Mouse (Mus musculus) forebrain, embryonic 11.5 days (tissue): ENCODE data around the gene Adam19. TPM values are rescaled to one million over a fixed set of nuclear protein-coding genes. Genes with fewer than 3 reads are reported as not detected.

Source experiments
- ATAC-seq: fragments of 200-750 bp; cut with Nextera tagmentation; replicated peaks from 2 replicates; pipeline ENCODE4 v1.8.0; 2017; ENCODE audit warnings: moderate TSS enrichment; ENCODE audit not compliant: low FRiP score
- DNase-seq: peaks from one replicate; pipeline ENCODE4 v3.0.0-alpha.2; 2017; ENCODE audit warnings: low spot score
- H3K27ac ChIP-seq: fragments of 300-500 bp; sonication (generic); 2 replicates; pipeline ENCODE4 v1.5.1; 2014; ENCODE audit warnings: low read depth, low read length
- H3K27me3 ChIP-seq: fragments of 300-500 bp; sonication (generic); 2 replicates; pipeline ENCODE4 v1.6.1; 2014; ENCODE audit warnings: mild to moderate bottlenecking, low read length, mixed read lengths; ENCODE audit not compliant: control insufficient read depth, insufficient read depth
- H3K36me3 ChIP-seq: fragments of 300-500 bp; sonication (generic); 2 replicates; pipeline ENCODE4 v1.6.1; 2014; ENCODE audit warnings: mild to moderate bottlenecking, low read length, moderate library complexity, mixed read lengths; ENCODE audit not compliant: control insufficient read depth, insufficient read depth
- H3K4me1 ChIP-seq: fragments of 300-500 bp; sonication (generic); replicated peaks from 2 replicates; pipeline ENCODE4 v1.6.1; 2014; ENCODE audit warnings: low read length, mixed read lengths; ENCODE audit not compliant: control insufficient read depth, insufficient read depth
- H3K4me2 ChIP-seq: fragments of 300-500 bp; sonication (generic); 2 replicates; pipeline ENCODE4 v1.6.1; 2014; ENCODE audit warnings: low read depth, mild to moderate bottlenecking, low read length, moderate library complexity, mixed read lengths; ENCODE audit not compliant: severe bottlenecking
- H3K4me3 ChIP-seq: fragments of 300-500 bp; sonication (generic); 2 replicates; pipeline ENCODE4 v1.5.1; 2014; ENCODE audit warnings: low read depth, low read length
- H3K9ac ChIP-seq: fragments of 300-500 bp; sonication (generic); 2 replicates; pipeline ENCODE4 v1.6.1; 2014; ENCODE audit warnings: low read length
- H3K9me3 ChIP-seq: fragments of 300-500 bp; sonication (generic); 2 replicates; pipeline ENCODE4 v1.6.1; 2016; ENCODE audit warnings: low read length, mixed read lengths; ENCODE audit not compliant: control insufficient read depth
- WGBS: fragments of 180-500 bp; shearing (Covaris S2); extraction: QIAGEN DNeasy Blood & Tissue Kit; methylation state at CpG from one replicate; pipeline ENCODE4 v1.1.7; 2014; 5-methylcytosine and 5-hydroxymethylcytosine counted together
- polyA plus RNA-seq: library from polyadenylated mRNA; unstranded; fragments of >200 nt; fragmentation: Nextera tagmentation; extraction: Ambion mirVana; gene quantifications from 2 replicates; pipeline ENCODE4 v1.2.1, GENCODE M21; 2014

Gene Adam19
- polyA plus RNA-seq, 1 experiment from 2014 or later = 7.9 TPM

DNA sequence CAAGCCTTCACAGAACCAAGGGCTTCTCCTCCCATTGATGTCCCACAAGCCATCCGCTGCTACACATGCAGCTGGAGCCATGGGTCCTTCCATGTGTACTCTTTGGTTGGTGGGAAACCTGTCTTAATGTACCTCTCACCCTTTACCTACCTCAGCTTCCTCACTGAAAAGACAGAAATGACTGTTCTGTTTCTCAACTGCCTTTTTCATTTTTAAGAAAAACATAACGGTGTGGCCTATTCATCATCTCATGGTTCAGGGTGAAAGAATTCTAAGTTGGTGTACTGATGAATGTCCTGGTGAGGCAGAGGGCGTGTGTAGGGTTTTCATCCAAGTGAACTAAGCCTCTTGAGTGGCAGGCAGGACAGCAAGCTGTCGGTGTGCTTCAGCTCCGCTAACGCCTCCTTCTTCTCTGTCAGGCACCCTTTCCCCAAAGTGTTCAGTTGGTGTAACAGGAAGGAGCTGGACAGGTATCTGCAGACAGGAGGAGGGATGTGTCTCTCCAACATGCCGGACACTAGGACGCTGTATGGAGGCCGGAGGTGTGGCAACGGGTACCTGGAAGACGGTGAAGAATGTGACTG is 71.1 kb downstream of the Adam19 start:
- Histone ChIP-seq H3K4me3 (no peak overlapping the region), H3K9ac (no peak overlapping the region), H3K36me3 (no peaks in the 10 kb centered on the region), H3K9me3 (no peaks in the 10 kb centered on the region), H3K27me3 (no peaks in the 10 kb centered on the region), H3K4me1 (no peaks in the 10 kb centered on the region), H3K27ac (no peak overlapping the region), H3K4me2 (no peak overlapping the region)
- 92% methylated on average over 11 of the region's 11 CpGs for WGBS
- ATAC-seq (no peak), DNase-seq (no peak)

DNA sequence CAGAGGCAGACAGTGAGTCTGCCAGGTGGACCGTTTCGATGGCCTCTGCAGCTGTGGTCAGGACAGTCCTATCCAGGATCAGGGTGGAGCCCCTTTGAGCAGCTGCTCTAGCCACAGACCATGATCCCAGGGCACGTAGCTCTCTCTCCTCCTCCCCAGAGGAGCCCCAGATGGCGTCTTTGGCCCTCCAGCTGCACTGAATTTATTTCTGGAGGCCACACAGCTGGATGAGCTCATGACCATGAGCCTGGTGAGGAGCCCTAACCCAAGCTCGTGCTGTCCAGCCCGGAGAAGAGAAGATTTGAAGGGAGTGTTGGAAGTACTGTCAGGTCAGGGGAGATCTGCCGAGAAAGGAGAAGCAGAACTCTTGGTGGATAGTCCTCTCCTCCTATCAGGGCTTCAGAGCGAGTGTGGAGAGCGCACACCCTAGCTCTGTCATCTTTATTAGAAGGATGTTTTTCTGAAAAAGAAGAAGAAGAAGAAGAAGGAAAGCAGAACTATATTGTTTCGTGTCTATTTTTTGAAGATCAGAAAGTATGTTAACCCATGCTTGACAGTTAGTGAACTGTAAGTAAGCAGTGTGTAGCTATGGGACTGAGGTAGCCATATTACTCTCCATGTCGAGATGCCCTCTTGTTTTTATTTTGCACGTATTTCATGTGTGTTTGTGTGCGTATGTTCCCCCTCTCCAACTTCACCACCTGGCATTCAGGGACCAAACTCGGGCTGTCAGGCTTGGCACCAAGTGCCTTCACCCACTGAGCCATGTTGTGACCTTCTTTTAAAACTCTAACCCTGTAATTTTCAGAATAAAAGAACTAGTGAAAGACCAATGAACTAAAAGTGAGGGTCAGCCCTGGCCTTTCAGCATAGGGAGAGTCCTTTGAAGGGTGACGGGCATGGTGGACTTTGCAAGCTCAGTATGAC is 72.1 kb downstream of the Adam19 start:
- 83% methylated on average over 15 of the region's 15 CpGs for WGBS
- no peak for ATAC-seq
- no peak for DNase-seq

DNA sequence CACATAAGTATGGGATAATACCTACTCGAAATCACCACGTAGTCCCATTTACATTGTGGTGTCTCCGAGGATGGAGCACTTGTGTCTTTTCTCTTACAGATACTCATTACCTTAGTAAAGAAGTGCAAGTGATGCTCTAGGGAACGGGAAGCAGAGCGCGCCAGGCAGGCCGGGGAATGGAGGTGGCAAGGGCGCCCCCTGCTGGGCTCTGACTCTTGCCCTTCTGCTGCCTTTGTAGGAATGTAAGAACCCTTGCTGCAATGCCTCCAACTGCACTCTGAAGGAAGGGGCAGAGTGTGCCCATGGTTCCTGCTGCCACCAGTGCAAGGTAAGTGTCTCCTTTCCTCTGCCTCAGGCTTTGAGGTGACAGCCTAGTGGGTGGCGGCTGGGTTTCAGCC is 72.8 kb downstream of the Adam19 start:
- 67% methylated on average over 9 of the region's 9 CpGs for WGBS
- no peaks in the 10 kb centered on the region for H3K9me3 ChIP-seq
- DNase-seq = peak; percentile 63

More for the DNA sequence above, 72.1 kb downstream of the Adam19 start:
- Histone ChIP-seq H3K9ac (no peak overlapping the region), H3K27me3 (no peaks in the 10 kb centered on the region), H3K4me3 (no peak overlapping the region), H3K4me1 (no peaks in the 10 kb centered on the region), H3K36me3 (no peaks in the 10 kb centered on the region), H3K4me2 (no peak overlapping the region), H3K27ac (no peak overlapping the region), H3K9me3 (no peaks in the 10 kb centered on the region)

DNA sequence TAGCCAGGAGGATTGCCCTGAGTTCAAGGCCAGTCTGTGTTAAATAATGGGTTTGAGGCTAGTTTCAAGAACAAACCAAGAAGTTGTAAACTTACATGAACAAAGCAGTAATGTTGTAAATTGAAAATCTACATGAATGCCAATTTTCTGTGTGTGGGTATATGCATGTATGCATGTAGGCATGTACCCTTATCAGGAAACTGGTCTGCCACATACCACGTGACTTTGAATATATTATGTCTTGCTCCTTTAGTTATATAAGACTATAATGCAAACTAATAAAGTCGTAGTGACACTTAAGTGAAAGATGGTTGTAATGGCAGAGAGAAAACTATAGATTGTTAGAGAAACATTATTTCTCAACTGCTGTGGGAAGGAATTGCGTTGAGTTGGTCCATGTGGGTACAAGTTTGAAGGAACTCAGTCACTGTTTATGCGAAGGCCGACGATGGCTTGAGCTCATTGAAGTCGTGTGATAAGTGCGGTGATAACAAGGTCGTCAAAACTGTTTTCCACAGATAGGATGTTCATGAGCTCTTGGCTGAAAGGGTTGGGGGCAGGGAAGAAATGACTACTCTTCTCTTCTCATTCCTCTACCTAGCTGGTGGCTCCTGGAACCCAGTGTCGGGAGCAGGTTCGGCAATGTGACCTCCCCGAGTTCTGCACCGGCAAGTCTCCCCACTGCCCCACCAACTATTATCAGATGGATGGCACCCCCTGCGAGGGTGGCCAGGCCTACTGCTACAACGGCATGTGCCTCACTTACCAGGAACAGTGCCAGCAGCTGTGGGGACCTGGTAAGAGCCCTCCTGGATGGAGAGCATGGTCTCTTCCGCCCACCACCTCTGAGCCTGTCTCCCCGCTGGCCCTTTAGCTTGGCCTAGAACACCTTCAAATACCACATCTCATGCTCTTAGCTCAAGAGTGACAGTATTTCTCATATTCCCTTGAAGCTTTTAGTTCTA is 75.5 kb downstream of the Adam19 start:
- 92% methylated on average over 17 of the region's 17 CpGs for WGBS
- no peak for ATAC-seq
- H3K4me3 ChIP-seq = no peak overlapping the region

More for the DNA sequence above, 72.8 kb downstream of the Adam19 start:
- H3K4me1 ChIP-seq = no peaks in the 10 kb centered on the region
- H3K27me3 ChIP-seq = no peaks in the 10 kb centered on the region
- no peak for ATAC-seq
- H3K36me3 ChIP-seq = no peaks in the 10 kb centered on the region
- no peak overlapping the region for H3K4me2 ChIP-seq
- H3K27ac ChIP-seq = no peak overlapping the region
- H3K4me3 ChIP-seq = no peak overlapping the region
- H3K9ac ChIP-seq = no peak overlapping the region

DNA sequence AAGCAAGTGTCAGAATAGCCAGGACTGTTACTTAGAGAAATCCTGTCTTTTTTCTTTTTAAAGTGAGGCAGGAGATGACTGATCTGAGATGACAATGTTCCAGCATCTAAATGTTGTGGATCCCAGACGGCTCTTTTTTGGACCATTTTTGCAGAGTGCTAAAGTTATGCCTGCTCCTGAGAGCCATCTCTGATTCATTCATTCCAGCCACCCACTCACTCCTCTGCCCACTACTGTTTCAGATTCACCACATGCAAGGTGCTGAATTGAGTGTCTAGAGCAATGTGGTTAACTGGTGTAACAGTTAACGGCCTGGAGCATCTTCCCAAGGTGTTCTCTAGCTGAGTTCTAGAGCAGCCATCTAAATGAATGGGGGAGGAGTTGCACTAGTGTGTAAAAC is 79.1 kb downstream of the Adam19 start:
- Histone ChIP-seq H3K36me3 (no peaks in the 10 kb centered on the region; the same call in 1 of the 2 replicates), H3K4me1 (no peaks in the 10 kb centered on the region)
- no peak for ATAC-seq

More for the DNA sequence above, 75.5 kb downstream of the Adam19 start:
- no peaks in the 10 kb centered on the region for H3K27me3 ChIP-seq
- H3K36me3 ChIP-seq = no peaks in the 10 kb centered on the region
- DNase-seq = no peak
- H3K9me3 ChIP-seq = no peaks in the 10 kb centered on the region
- no peak overlapping the region for H3K9ac ChIP-seq
- H3K4me2 ChIP-seq = no peak overlapping the region
- H3K4me1 ChIP-seq = no peaks in the 10 kb centered on the region
- no peak overlapping the region for H3K27ac ChIP-seq

DNA sequence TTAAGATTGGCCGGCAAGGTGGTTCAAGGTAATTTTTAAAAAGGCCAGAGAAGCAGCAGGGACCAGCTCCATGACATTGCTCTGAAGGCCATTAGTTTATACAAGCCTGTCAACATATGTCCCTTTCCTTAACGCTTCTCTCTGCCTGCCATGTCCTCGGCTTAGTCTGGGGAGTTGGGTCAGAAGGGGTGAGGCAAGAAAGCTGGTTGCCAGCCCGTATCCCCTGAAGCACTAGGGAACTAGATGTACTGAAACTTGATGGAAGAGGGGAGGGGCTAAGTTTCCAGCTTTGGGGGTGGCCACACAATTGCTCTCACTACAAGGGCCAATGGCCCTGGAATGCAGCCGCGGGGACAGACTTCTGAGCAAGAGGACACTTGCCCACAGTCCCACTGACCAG is 87.5 kb downstream of the Adam19 start:
- DNase-seq = no peak
- H3K27ac ChIP-seq = no peak overlapping the region
- H3K4me3 ChIP-seq = no peak overlapping the region
- no peaks in the 10 kb centered on the region for H3K4me1 ChIP-seq
- no peak overlapping the region for H3K4me2 ChIP-seq
- H3K36me3 ChIP-seq = no peaks in the 10 kb centered on the region; the same call in 1 of the 2 replicates
- WGBS = 91% methylated on average over 6 of the region's 6 CpGs
- no peaks in the 10 kb centered on the region for H3K9me3 ChIP-seq
- no peak overlapping the region for H3K9ac ChIP-seq
- no peaks in the 10 kb centered on the region for H3K27me3 ChIP-seq
- ATAC-seq = no peak

More for the DNA sequence above, 79.1 kb downstream of the Adam19 start:
- H3K4me3 ChIP-seq = no peak overlapping the region
- H3K4me2 ChIP-seq = no peak overlapping the region
- 90% methylated on average over 2 of the region's 2 CpGs for WGBS
- no peaks in the 10 kb centered on the region for H3K9me3 ChIP-seq
- H3K27me3 ChIP-seq = no peaks in the 10 kb centered on the region
- H3K27ac ChIP-seq = no peak overlapping the region
- no peak overlapping the region for H3K9ac ChIP-seq
- no peak for DNase-seq

DNA sequence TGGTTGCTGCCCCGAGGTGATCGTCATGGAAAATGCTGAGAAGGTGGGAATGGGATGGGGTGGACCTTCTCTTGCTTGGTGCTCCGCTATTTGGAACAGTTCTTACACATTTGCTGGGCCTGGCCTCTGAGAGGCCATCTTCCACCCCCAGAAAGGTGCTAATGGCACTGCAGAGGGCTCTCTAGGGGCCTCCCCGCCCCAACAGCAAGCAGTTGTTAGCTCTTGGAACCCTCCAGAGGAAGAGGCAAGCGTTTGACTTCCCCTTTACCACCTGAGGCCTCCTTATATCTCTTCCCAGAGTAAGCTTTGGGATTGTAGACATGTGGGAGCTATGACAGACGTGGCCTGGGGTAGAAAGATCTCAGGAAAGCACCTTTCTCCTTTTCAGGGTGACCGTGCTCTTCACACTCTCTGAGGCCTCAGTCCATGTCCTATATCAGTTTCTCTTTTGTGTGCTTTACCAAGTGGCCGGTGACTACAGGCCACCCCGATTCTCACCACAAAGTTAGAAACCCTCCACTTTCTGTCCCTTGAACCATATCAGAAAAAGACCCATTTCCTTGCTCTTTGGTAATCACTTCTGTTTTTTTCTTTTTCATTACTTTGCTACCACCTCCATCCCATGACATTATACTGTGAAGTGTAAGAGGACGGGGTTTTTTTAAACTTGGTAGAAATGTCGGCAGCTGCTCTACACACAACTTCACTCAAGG is 89.5 kb downstream of the Adam19 start:
- no peak overlapping the region for H3K9ac ChIP-seq
- no peaks in the 10 kb centered on the region for H3K9me3 ChIP-seq
- no peaks in the 10 kb centered on the region for H3K36me3 ChIP-seq
- no peak for DNase-seq
- no peak overlapping the region for H3K27ac ChIP-seq
- no peak for ATAC-seq
- no peak overlapping the region for H3K4me3 ChIP-seq
- H3K27me3 ChIP-seq = no peaks in the 10 kb centered on the region
- H3K4me1 ChIP-seq = no peaks in the 10 kb centered on the region
- WGBS = 86% methylated on average over 11 of the region's 11 CpGs
- no peak overlapping the region for H3K4me2 ChIP-seq

DNA sequence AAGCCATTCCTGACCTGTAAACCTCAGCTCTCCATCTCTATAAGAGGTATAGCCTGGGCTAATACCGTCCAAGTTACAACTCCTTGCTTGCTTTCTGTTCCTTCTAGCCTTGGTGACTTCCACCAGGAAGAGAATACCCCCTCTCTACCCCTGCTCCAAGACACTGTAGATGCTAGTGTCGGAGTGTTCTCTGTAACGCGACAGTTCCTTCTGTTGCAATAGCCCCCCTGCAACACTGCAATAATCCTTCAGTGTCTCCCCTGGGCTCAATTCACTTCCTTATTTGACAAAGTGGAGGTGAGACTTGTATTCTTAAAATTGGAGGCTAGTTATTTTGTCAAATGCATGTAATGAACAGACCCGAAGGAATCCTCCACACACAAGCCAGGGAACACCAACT is 90.8 kb downstream of the Adam19 start:
- no peak overlapping the region for H3K9ac ChIP-seq
- ATAC-seq (no peak), DNase-seq (no peak)
- no peaks in the 10 kb centered on the region for H3K9me3 ChIP-seq
- no peak overlapping the region for H3K4me2 ChIP-seq
- H3K27me3 ChIP-seq = no peaks in the 10 kb centered on the region
- no peak overlapping the region for H3K27ac ChIP-seq
- no peaks in the 10 kb centered on the region for H3K36me3 ChIP-seq
- H3K4me3 ChIP-seq = no peak overlapping the region
- 96% methylated on average over 5 of the region's 5 CpGs for WGBS
- no peaks in the 10 kb centered on the region for H3K4me1 ChIP-seq
